Mouse (Mus musculus) ovary, postnatal 10 days (tissue): Measurements from ENCODE around the gene Gm614.

ENCODE experiments used
- DNase-seq: peaks from one replicate; pipeline ENCODE4 v3.0.0; 2022; ENCODE audit warnings: low spot score

Gene Gm614

DNA sequence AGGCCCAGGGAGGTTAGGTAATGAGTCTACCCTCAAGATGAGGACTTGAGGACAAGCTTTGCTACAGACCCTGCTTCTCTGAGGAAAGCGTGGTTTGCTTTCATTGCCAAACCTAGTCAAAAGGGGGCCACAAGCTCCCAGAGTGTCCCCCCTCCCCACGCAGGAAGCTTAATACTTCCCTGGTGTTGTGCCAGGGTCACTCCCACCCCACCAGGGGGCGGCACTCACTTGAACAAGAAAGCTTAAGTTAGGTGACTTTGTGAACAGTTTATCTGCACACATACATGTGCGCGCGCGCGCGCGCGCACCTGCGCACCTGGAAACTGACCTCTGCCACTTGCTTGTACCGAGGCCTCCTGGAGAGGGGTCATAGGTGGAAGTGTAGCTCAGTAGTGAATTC lies 7.2 kb downstream of the Gm614 start:
- DNase-seq: no peak

DNA sequence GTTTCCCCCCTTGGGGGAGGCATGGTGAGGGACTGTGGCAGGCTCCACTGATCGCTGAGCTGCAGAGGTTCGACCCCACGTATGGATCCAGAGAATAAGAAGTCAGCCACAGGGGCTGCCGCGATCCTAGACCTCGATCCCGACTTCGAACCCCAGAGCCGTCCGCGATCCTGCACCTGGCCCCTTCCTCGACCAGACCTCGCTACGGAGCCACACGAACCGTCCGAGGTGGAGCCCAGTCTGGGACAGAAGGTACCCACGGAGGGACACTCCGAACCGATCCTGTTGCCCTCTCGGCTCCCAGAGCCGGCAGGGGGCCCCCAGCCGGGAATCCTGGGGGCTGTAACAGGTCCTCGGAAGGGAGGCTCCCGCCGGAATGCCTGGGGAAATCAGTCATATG lies 9.1 kb downstream of the Gm614 start:
- DNase-seq: no peak

DNA sequence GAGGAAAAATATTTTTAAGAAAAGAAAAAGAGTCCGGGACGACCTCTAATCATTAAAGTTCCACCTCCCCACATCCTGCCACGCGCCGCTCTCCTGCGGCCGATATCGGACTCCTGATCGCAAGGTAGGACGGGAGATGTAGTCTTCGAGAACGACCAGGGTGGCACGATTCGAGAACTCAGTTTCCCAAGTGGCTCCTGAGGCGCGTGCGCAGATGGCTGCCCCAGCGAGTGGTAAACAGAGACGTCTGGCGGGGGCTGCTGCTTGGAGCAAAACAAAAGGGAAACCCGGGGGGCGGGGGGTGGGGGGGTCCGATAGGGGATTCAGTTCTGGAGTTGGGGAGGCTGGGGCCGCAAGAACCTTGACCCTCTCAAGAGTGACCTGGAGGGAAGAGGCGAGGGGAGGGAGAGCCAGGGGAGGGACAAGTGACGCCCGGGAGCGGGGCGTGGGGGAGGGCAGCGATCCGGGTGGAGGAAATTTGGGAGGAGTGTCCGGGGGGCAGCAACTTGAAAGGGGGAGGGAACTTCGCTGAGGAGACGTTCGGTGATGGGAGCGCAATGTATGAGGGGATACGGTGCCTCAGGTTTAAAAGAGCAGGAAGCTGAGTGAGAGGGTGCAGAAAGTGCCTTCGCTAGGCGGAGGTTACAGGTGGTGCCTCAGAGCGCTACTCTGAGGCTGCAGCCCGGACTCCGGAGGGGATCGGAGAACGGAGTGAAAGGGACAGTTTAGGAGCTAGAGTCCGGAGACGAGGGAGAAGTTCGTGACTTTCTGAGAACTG lies 9.7 kb downstream of the Gm614 start, which contains the start of gene Foxo4:
Foxo4 (plus strand) TSS at position 577 of the 778 bp plus-strand sequence.
- DNase-seq: peak; percentile 35

DNA sequence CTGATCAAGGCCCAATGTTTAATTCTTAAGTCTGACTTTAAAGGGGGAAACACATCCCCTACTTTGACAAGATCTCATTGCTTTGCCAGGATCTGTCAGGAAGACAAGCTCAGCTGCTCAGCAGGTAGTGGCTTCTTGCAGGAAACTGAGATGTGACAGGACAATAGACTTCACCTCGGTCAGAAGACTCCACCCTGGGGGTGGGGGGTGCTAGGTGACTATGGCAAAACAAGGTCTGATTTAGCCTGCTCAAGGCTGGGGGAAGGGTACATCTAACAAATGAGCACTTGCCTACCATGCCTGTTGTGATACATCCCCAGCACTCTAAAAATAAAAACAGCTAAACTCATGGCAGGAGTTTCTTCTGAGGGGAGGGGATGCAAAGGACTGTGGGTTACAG lies 18.8 kb downstream of the Gm614 start:
- no peak for DNase-seq

DNA sequence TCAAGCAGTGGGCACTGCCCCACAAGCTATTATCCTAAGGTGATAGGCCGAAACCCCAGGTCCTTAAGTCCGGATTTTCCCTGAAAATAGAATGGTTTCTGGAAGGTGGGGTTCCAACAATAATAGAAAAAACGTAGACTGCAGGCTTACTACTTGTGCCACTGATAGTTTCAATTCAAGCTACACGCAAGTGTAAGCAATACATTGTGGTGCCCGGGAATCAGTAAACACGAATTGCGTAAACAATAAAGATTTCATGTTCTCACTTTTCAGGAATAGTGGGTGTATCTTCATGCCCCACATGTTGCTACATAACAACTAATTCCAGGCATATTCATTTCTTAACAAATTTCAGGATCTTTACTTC lies 41.0 kb downstream of the Gm614 start:
- DNase-seq: no peak

DNA sequence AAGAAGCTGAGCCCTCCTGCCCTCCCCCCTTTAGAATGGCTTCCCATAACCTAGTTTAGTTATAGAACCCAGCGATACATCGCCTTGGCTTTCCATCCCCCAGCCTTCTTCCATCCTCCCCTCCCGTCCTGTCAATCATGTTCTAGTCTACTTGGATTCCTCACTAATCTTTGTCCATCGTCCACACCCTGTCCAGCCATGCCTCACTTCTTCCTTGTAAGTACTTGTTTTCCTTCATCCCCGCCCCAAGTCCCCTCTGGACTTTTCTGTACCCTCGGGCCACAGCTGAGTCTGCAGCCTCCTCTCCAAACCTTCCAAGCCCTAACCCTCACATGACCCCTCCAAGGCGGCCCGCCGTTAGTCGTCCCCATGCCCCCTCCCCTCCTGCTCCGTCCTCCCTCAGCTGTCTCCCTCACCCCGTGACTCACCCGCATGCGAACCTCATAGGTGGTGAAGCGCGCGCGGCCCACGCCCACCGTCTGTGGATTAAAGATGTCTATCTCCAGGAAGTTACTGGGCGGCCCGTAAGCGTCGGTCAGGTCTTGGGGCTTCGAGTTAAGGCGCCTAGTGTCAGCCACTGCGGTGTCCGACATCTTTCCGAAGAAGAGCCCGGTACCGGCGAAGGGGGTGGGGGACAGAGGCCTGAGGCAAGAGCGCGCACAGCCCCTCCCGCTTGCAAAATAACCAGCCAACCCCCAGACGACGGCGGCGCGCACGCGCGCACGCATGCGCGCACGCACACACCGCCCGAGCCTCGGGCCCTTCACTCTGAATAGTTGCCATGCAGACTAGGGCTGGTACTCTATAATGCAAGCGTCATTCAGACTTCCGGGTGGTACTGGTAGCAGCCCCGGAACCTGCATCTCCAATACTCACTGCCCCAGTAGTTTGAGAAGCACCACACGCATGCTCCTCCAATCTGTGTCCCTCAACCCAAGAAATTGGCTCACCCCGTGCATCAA lies 41.7 kb downstream of the Gm614 start, which contains the start of gene Snx12:
Snx12 (minus strand) TSS at position 730 of the 962 bp plus-strand sequence.
- peak; percentile 53 for DNase-seq
